Mouse (Mus musculus) CH12.LX (cell line): ENCODE results near the gene Atg5. TPM values are rescaled to one million over a fixed set of nuclear protein-coding genes. Genes with fewer than 3 reads are reported as not detected.

Source experiments
- DNase-seq: peaks from one replicate; pipeline ENCODE4 v3.0.0-alpha.2; 2013; ENCODE audit errors: extremely low read depth
- H3K27ac ChIP-seq: 2 replicates; pipeline ENCODE4 v1.5.1; 2012; ENCODE audit warnings: low read depth, mild to moderate bottlenecking, control low read depth, moderate library complexity; ENCODE audit not compliant: insufficient read depth
- H3K27me3 ChIP-seq: replicated peaks from 2 replicates; pipeline ENCODE3; 2012; ENCODE audit warnings: inconsistent platforms
- H3K36me3 ChIP-seq, 2 experiments: replicated peaks in 1 of 2; 2 replicates each; pipeline versions ENCODE3 to v1.6.1; 2012; ENCODE audit warnings: inconsistent platforms in 1 of 2, low read length in 1 of 2, mild to moderate bottlenecking in 1 of 2, mixed read lengths in 1 of 2, moderate library complexity in 1 of 2; ENCODE audit not compliant: control insufficient read depth in 1 of 2, insufficient read depth in 1 of 2
- H3K4me1 ChIP-seq, 2 experiments: 2 replicates each; pipeline ENCODE4 v1.6.1; 2012; ENCODE audit warnings: inconsistent platforms in 1 of 2, moderate library complexity in 1 of 2; ENCODE audit not compliant: insufficient read depth in 2 of 2, control insufficient read depth in 1 of 2
- H3K4me2 ChIP-seq: 2 replicates; pipeline ENCODE4 v1.6.1; 2012; ENCODE audit warnings: low read depth, mild to moderate bottlenecking, control low read depth; ENCODE audit not compliant: poor library complexity, insufficient read depth, severe bottlenecking
- H3K4me3 ChIP-seq, 3 experiments: fragments of 150-350 bp in 1 of 3; sonication (generic) in 1 of 3; replicated peaks in 1 of 3; 2 replicates each; pipeline versions ENCODE3 to v1.5.1; 2011 to 2012; ENCODE audit warnings: low read depth in 2 of 3, low read length in 2 of 3, mild to moderate bottlenecking in 2 of 3, moderate library complexity in 2 of 3, control low read depth in 1 of 3, improper control_type of control experiment in 1 of 3, inconsistent platforms in 1 of 3, mixed read lengths in 1 of 3; ENCODE audit not compliant: poor library complexity in 1 of 3
- H3K79me2 ChIP-seq: replicated peaks from 2 replicates; pipeline ENCODE4 v1.6.1; 2012; ENCODE audit warnings: mild to moderate bottlenecking, moderate library complexity; ENCODE audit not compliant: control insufficient read depth, poor library complexity, insufficient read depth, severe bottlenecking; ENCODE audit errors: extremely low read depth
- H3K9ac ChIP-seq: 2 replicates; pipeline ENCODE4 v1.6.1; 2012; ENCODE audit warnings: low read depth, mild to moderate bottlenecking, control low read depth, moderate library complexity; ENCODE audit not compliant: insufficient read depth
- H3K9me3 ChIP-seq: replicated peaks from 2 replicates; pipeline ENCODE3; 2012; ENCODE audit warnings: low read length, inconsistent platforms, mixed read lengths
- BHLHE40 ChIP-seq: IDR thresholded peaks from 2 replicates; pipeline ENCODE4 v1.6.1; 2011; ENCODE audit warnings: mild to moderate bottlenecking, low read depth, low read length, improper control_type of control experiment
- CHD1 ChIP-seq: IDR thresholded peaks from 2 replicates; pipeline ENCODE4 v1.6.1; 2012; ENCODE audit warnings: low read depth, low read length, improper control_type of control experiment, inconsistent platforms
- CHD2 ChIP-seq: IDR thresholded peaks from 2 replicates; pipeline ENCODE4 v1.6.1; 2011; ENCODE audit warnings: low read length, improper control_type of control experiment
- E2F4 ChIP-seq: IDR thresholded peaks from 2 replicates; pipeline ENCODE4 v1.6.1; 2011; ENCODE audit warnings: low read depth, low read length, improper control_type of control experiment; ENCODE audit not compliant: insufficient replicate concordance
- ELF1 ChIP-seq: IDR thresholded peaks from 2 replicates; pipeline ENCODE4 v1.6.1; 2014; ENCODE audit warnings: low read depth, mild to moderate bottlenecking, inconsistent platforms, low read length, improper control_type of control experiment
- ETS1 ChIP-seq: conservative IDR thresholded peaks from 2 replicates; pipeline ENCODE4 v1.6.1; 2012; ENCODE audit warnings: low read depth, mild to moderate bottlenecking, inconsistent platforms, low read length, improper control_type of control experiment, moderate library complexity
- IRF4 ChIP-seq: IDR thresholded peaks from 2 replicates; pipeline ENCODE4 v1.6.1; 2014; ENCODE audit warnings: low read depth, mild to moderate bottlenecking, inconsistent platforms, low read length, improper control_type of control experiment
- JUND ChIP-seq: conservative IDR thresholded peaks from 2 replicates; pipeline ENCODE4 v1.6.1; 2011; ENCODE audit warnings: low read depth, low read length, improper control_type of control experiment
- MAX ChIP-seq: IDR thresholded peaks from 2 replicates; pipeline ENCODE4 v1.6.1; 2011; ENCODE audit warnings: low read length, improper control_type of control experiment
- MAZ ChIP-seq: IDR thresholded peaks from 2 replicates; pipeline ENCODE4 v1.6.1; 2012; ENCODE audit warnings: low read depth, mild to moderate bottlenecking, inconsistent platforms, low read length, improper control_type of control experiment, moderate library complexity
- NELFE ChIP-seq: IDR thresholded peaks from 2 replicates; pipeline ENCODE4 v1.6.1; 2011; ENCODE audit warnings: low read depth, low read length, improper control_type of control experiment
- NRF1 ChIP-seq: IDR thresholded peaks from 2 replicates; pipeline ENCODE4 v1.6.1; 2014; ENCODE audit warnings: low read depth, mild to moderate bottlenecking, inconsistent platforms, low read length, improper control_type of control experiment, moderate library complexity
- PAX5 ChIP-seq: IDR thresholded peaks from 2 replicates; pipeline ENCODE4 v1.6.1; 2012; ENCODE audit warnings: low read length, inconsistent platforms, mixed read lengths
- RAD21 ChIP-seq: IDR thresholded peaks from 2 replicates; pipeline ENCODE4 v1.6.1; 2011; ENCODE audit warnings: low read depth, mild to moderate bottlenecking, low read length, improper control_type of control experiment, moderate library complexity
- RCOR1 ChIP-seq: conservative IDR thresholded peaks from 2 replicates; pipeline ENCODE4 v1.6.1; 2012; ENCODE audit warnings: low read depth, mild to moderate bottlenecking, inconsistent platforms, low read length, improper control_type of control experiment
- UBTF ChIP-seq: IDR thresholded peaks from 2 replicates; pipeline ENCODE4 v1.6.1; 2012; ENCODE audit warnings: low read depth, mild to moderate bottlenecking, inconsistent platforms, low read length, improper control_type of control experiment, moderate library complexity
- USF1 ChIP-seq: IDR thresholded peaks from 2 replicates; pipeline ENCODE4 v1.6.1; 2014; ENCODE audit warnings: low read depth, mild to moderate bottlenecking, inconsistent platforms, low read length, improper control_type of control experiment
- USF2 ChIP-seq: conservative IDR thresholded peaks from 2 replicates; pipeline ENCODE4 v1.6.1; 2011; ENCODE audit warnings: low read depth, low read length, improper control_type of control experiment
- ZC3H11A ChIP-seq: IDR thresholded peaks from 2 replicates; pipeline ENCODE4 v1.6.1; 2012; ENCODE audit warnings: low read depth, mild to moderate bottlenecking, inconsistent platforms, low read length, improper control_type of control experiment
- ZKSCAN1 ChIP-seq: IDR thresholded peaks from 2 replicates; pipeline ENCODE4 v1.6.1; 2012; ENCODE audit warnings: low read depth, inconsistent platforms, low read length, improper control_type of control experiment, borderline replicate concordance
- ZNF384 ChIP-seq: IDR thresholded peaks from 2 replicates; pipeline ENCODE4 v1.6.1; 2012; ENCODE audit warnings: low read depth, low read length, improper control_type of control experiment, inconsistent platforms
- dilution Hi-C: fragments of 300-500 bp; cut with MboI; formaldehyde crosslinking; loops from 2 replicates; pipeline ENCODE4 v1.14.3; 2020; ENCODE audit warnings: low sequenced_read_pairs; ENCODE audit not compliant: extremely low pct_unique_long_range_greater_than_20kb, extremely low pct_ligation_motif_present
- in situ Hi-C: fragments of 300-500 bp; cut with MboI; formaldehyde crosslinking; loops from 3 replicates; pipeline ENCODE4 v1.14.3; 2019; ENCODE audit warnings: low sequenced_read_pairs, low pct_ligation_motif_present, low pct_unique_long_range_greater_than_20kb, mixed read lengths
- polyA plus RNA-seq: library from polyadenylated mRNA; unstranded; fragments of >175 nt; gene quantifications from 2 replicates; pipeline ENCODE4 v1.2.1, GENCODE M21; 2012; ENCODE audit warnings: low read depth; ENCODE audit not compliant: insufficient read length
- total RNA-seq, 2 experiments: library from RNA; depleted of rRNA; stranded (reverse); fragments of 300-350 nt in 1 of 2; fragments of >200 nt in 1 of 2; gene quantifications; 2 replicates each; pipeline ENCODE4 v1.2.3; 2012 to 2014

Atg5 gene
- total and polyA plus RNA-seq, 3 experiments: 15.6 to 47.5 (median 34.7) TPM

DNA sequence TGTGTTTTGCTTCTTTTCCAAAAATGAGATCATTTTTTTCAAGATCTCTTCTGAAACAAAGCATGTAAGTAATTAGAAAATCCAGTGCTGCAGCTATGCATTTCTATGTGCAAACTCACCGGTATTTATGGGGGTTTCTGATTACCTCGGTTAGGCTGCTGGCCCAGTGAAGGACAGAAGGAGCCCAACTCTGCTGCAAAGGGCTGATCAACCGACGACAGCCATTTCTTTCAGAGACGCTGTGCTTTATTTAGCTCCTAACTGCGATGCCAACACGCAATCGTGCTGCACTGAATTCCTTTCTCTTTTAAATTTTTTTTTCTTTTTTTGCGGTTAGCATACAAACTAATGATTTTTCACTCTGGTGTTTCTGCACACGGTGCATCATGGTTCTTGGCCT, 133.4 kb downstream of the Atg5 start:
- peaks cover 16 to 41% of the 10 kb centered on the region in 2 experiments for H3K4me1 ChIP-seq
- H3K27me3 ChIP-seq: no peaks in the 10 kb centered on the region
- no peaks in the 10 kb centered on the region for H3K79me2 ChIP-seq
- H3K9ac ChIP-seq: no peak overlapping the region
- H3K36me3 ChIP-seq: no peaks in the 10 kb centered on the region
- H3K27ac ChIP-seq: no peak overlapping the region
- no peak overlapping the region for H3K4me3 ChIP-seq
- DNase-seq: no peak
- TF ChIP-seq RAD21: no peak
- TF ChIP-seq CHD2: no peak
- TF ChIP-seq NRF1: no peak
- no peak for TF ChIP-seq UBTF
- TF ChIP-seq ZKSCAN1: no peak
- TF ChIP-seq E2F4: no peak
- no peak for TF ChIP-seq USF1
- TF ChIP-seq USF2: no peak
- H3K9me3 ChIP-seq: no peaks in the 10 kb centered on the region
- no peak overlapping the region for H3K4me2 ChIP-seq
- in situ Hi-C loops (loop anchor here (5.0 kb wide), 1 partner anchor 36 kb away; no protein-coding TSS in a partner anchor), dilution Hi-C loops (no loop called here)

DNA sequence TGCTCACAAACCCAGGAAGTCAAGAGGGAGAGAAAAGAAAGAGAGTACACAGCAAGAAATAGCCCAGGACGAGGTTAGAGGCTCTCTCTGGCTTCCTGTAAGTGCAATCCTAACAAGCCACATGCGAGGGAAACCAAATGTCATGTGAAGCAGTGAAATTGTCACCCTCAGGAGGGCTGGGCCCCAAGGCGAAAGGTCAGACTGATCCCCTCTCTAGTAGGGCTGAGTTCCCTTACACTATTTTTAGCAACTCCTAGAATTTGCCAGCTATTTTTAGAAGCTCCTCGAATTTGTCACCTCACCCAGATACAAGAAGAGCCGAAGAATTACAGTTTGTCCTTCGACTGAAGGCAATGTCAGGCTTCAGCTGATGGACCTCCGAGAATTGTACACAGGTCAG, 135.3 kb downstream of the Atg5 start:
- Histone ChIP-seq H3K79me2 (no peaks in the 10 kb centered on the region), H3K9ac (no peak overlapping the region), H3K27ac (no peak overlapping the region), H3K4me3 (no peak overlapping the region), H3K36me3 (no peaks in the 10 kb centered on the region), H3K27me3 (no peaks in the 10 kb centered on the region), H3K4me2 (no peak overlapping the region), H3K4me1 (peaks cover 16 to 41% of the 10 kb centered on the region in 2 experiments)
- dilution Hi-C loops (no loop called here), in situ Hi-C loops (loop anchor here (5.0 kb wide), 1 partner anchor 34 kb away; no protein-coding TSS in a partner anchor)
- DNase-seq: no peak
- TF ChIP-seq BHLHE40: 0 out of 2 replicates have a peak, but pooled peaks have one; percentile 18
- TF ChIP-seq ETS1: no peak
- no peak for TF ChIP-seq USF2
- TF ChIP-seq USF1: no peak
- TF ChIP-seq, all 38 proteins: peak for 1
- peaks cover 2% of the 10 kb centered on the region for H3K9me3 ChIP-seq

DNA sequence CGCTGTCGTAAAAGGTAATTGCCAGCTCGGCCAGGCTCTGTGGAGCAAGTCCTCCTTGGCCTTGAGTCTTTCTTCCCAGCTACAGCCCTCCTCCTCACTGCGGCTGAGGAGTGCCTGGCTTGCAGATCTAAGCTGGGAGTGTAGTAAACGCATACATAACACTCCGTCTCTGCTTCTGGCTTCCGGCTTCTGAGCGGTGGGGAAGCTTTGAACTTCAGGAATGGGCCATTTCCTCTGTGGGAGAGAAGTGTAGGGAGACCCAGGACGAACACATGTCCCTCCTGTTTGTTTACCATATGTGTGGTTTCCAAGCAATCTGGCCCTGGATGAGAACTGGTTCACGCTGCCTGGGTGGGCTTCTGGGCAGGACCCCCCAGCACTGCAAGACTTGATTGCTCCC, 140.9 kb downstream of the Atg5 start:
- Histone ChIP-seq H3K4me2 (no peak overlapping the region), H3K36me3 (no peaks in the 10 kb centered on the region), H3K4me1 (peaks cover 23 to 30% of the 10 kb centered on the region in 2 experiments), H3K79me2 (no peaks in the 10 kb centered on the region), H3K9me3 (peaks cover 2% of the 10 kb centered on the region), H3K4me3 (no peak overlapping the region), H3K27me3 (no peaks in the 10 kb centered on the region), H3K9ac (no peak overlapping the region), H3K27ac (no peak overlapping the region)
- dilution Hi-C loops: no loop called here
- no peak for TF ChIP-seq MAX
- no peak for TF ChIP-seq NELFE
- no peak for TF ChIP-seq ELF1
- no peak for TF ChIP-seq IRF4
- TF ChIP-seq CHD1: no peak
- TF ChIP-seq JUND: no peak
- TF ChIP-seq RCOR1: no peak
- TF ChIP-seq PAX5: no peak
- TF ChIP-seq ZC3H11A: no peak
- no peak for TF ChIP-seq ZNF384
- TF ChIP-seq MAZ: no peak
- in situ Hi-C loops: no loop called here
- DNase-seq: no peak
